Mouse (Mus musculus): Measurements from ENCODE around the gene F13b. TPM values are rescaled to one million over a fixed set of nuclear protein-coding genes. Genes with fewer than 3 reads are reported as not detected.

Gene F13b
- total RNA-seq, 1 experiment: not detected

DNA sequence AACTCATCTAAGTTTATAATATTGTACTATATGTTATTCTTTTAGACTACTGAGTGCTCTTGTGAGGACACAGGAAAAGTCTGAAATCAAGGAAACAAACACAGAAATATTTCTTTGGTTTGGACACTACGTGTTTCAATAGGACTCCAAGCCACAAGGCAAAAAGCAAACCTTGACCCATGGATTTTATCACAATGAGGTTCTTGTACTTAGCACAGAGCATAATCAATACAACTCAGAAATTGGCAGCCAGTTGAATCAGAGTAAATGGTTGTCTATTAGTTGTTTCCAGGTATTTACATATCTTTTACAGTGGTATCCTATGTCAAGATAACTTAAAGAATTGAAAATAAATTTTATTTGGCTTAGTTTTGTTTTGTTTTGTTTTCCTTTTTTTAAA lies 49.8 kb downstream of the F13b start:
- Histone ChIP-seq H3K4me1 (ENCODE audit: control insufficient read depth in 2 of 2, insufficient read depth in 2 of 2, low read length in 2 of 2, poor library complexity in 1 of 2) (no peaks in the 10 kb centered on the region), H3K27ac (ENCODE audit: insufficient read depth, low read depth, low read length, poor library complexity, severe bottlenecking) (no peak overlapping the region), H3K36me3 (ENCODE audit: control insufficient read depth, insufficient read depth, low read length, poor library complexity, severe bottlenecking) (no peaks in the 10 kb centered on the region), H3K9me3 (ENCODE audit: control insufficient read depth, insufficient read depth, low read depth, low read length) (no peaks in the 10 kb centered on the region), H3K9ac (ENCODE audit: insufficient read depth, low read depth, low read length, poor library complexity, severe bottlenecking) (no peak overlapping the region), H3K4me3 (ENCODE audit: insufficient read depth in 1 of 2, low read depth in 1 of 2, low read length in 2 of 2, poor library complexity in 1 of 2, severe bottlenecking in 1 of 2) (no peak overlapping the region)
- DNase-seq (ENCODE audit: low read depth, low spot score): no peak
- in situ Hi-C loops (cut with MboI; ENCODE audit: low sequenced_read_pairs in 2 of 2, unreplicated experiment in 2 of 2): no loop called here
- TF ChIP-seq ZNF384 (IDR thresholded peaks at IDR 0.05; ENCODE audit: low read depth, low read length) (no peak), HCFC1 (IDR thresholded peaks at IDR 0.05; ENCODE audit: borderline replicate concordance, insufficient read depth, low read length) (no peak), ZC3H11A (IDR thresholded peaks at IDR 0.05; ENCODE audit: borderline replicate concordance, low read depth, low read length) (no peak), CHD2 (IDR thresholded peaks at IDR 0.05; ENCODE audit: low read depth, low read length) (no peak), MAFK (IDR thresholded peaks at IDR 0.05; ENCODE audit: insufficient read depth, low read depth, low read length) (no peak)

DNA sequence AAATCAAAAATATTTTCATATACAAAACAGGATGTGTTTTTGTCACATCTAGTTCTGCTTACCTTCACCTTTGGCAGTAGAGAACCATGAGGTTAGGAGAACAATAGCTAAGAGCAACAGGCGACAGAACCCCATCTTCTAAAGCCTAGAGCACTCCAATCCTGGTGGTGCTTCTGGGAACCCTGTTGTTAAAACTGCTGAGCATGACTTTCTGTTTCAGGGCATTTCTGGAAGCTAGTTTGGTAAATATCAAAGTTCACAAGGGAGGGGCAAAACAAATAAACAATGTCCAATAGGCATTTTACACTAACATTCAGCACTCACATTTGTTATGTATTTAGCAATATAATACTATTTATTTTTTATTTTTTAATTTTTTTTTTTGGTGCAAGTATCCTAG lies 58.5 kb downstream of the F13b start, which contains the start of gene Cfhr1:
Gene Cfhr1 (minus strand): TSS at position 249 of the 400 bp plus-strand sequence.
- Histone ChIP-seq H3K9me3 (ENCODE audit: control insufficient read depth, insufficient read depth, low read depth, low read length) (no peaks in the 10 kb centered on the region), H3K36me3 (ENCODE audit: control insufficient read depth, insufficient read depth, low read length, poor library complexity, severe bottlenecking) (no peaks in the 10 kb centered on the region), H3K4me3 (ENCODE audit: insufficient read depth in 1 of 2, low read depth in 1 of 2, low read length in 2 of 2, poor library complexity in 1 of 2, severe bottlenecking in 1 of 2) (no peak within 1 kb of the TSS), H3K4me1 (ENCODE audit: control insufficient read depth in 2 of 2, insufficient read depth in 2 of 2, low read length in 2 of 2, poor library complexity in 1 of 2) (no peaks in the 10 kb centered on the region), H3K27ac (ENCODE audit: insufficient read depth, low read depth, low read length, poor library complexity, severe bottlenecking) (no peak within 1 kb of the TSS), H3K9ac (ENCODE audit: insufficient read depth, low read depth, low read length, poor library complexity, severe bottlenecking) (no peak within 1 kb of the TSS)
- TF ChIP-seq MAFK (IDR thresholded peaks at IDR 0.05; ENCODE audit: insufficient read depth, low read depth, low read length) (no peak), HCFC1 (IDR thresholded peaks at IDR 0.05; ENCODE audit: borderline replicate concordance, insufficient read depth, low read length) (no peak), CHD2 (IDR thresholded peaks at IDR 0.05; ENCODE audit: low read depth, low read length) (no peak), ZNF384 (IDR thresholded peaks at IDR 0.05; ENCODE audit: low read depth, low read length) (no peak), ZC3H11A (IDR thresholded peaks at IDR 0.05; ENCODE audit: borderline replicate concordance, low read depth, low read length) (no peak)
- in situ Hi-C loops (cut with MboI; ENCODE audit: low sequenced_read_pairs in 2 of 2, unreplicated experiment in 2 of 2): no loop called here
- no peak for DNase-seq (ENCODE audit: low read depth, low spot score)

Other genes with a start within 250 kb of the F13b start
- 0.11 and 0.18 TPM in 2 replicates for gene Crb1, start 124.6 kb upstream of the F13b start, total RNA-seq (2012; rRNA removed)
- 11.4 and 12.3 TPM in 2 replicates for gene Zbtb41, start 79.4 kb upstream of the F13b start, total RNA-seq (2012; rRNA removed)
- 42.8 and 51.5 TPM in 2 replicates for gene Aspm, start 46.9 kb upstream of the F13b start, total RNA-seq (2012; rRNA removed)
- not detected in 2 replicates for gene Cfhr1, start 58.6 kb downstream of the F13b start, total RNA-seq (2012; rRNA removed)